Mouse (Mus musculus): ENCODE results near the gene Serpinh1. TPM values are rescaled to one million over a fixed set of nuclear protein-coding genes. Genes with fewer than 3 reads are reported as not detected.

Serpinh1 gene
- polyA plus RNA-seq, 1 experiment from 2014 or later = 102 TPM

DNA sequence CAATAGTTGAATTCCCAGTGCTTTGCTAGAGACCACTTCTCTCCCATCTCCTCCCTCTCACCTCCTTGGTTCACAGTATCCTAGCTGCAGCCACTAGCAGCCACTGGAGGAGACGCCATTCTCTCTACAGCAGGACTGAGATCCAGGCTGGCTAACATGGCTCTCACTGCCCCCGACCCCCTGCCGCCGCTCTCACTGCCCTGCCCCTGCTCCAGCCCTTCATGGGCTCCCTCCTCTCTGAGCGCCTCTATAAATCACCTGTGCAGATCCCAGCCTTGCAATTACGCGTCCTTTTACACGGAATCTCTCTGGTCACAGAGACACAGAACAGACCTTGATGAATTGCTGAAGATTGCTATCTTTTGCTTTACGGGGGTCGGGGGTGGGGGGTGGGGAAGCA, 28.2 kb downstream of the Serpinh1 start:
- no peak for ATAC-seq
- Histone ChIP-seq H3K4me1 (ENCODE audit: control insufficient read depth, insufficient read depth, low read length) (0 out of 2 replicates have a peak, but pooled peaks cover 5% of the 10 kb centered on the region), H3K27ac (ENCODE audit: low read depth, low read length) (no peak overlapping the region), H3K27me3 (replicated peaks; ENCODE audit: control insufficient read depth, insufficient read depth, low read length) (no peaks in the 10 kb centered on the region), H3K9ac (ENCODE audit: low read length) (no peak overlapping the region), H3K4me2 (ENCODE audit: low read length) (no peak overlapping the region), H3K4me3 (ENCODE audit: low read depth, low read length) (no peak overlapping the region), H3K36me3 (ENCODE audit: control insufficient read depth, insufficient read depth, low read length) (peaks cover 16% of the 10 kb centered on the region; the same call in 1 of the 2 replicates), H3K9me3 (replicated peaks; ENCODE audit: control insufficient read depth, low read length) (no peaks in the 10 kb centered on the region)
- DNase-seq (ENCODE audit: low spot score) = no peak
- 46% methylated on average over 10 of the region's 10 CpGs for WGBS

DNA sequence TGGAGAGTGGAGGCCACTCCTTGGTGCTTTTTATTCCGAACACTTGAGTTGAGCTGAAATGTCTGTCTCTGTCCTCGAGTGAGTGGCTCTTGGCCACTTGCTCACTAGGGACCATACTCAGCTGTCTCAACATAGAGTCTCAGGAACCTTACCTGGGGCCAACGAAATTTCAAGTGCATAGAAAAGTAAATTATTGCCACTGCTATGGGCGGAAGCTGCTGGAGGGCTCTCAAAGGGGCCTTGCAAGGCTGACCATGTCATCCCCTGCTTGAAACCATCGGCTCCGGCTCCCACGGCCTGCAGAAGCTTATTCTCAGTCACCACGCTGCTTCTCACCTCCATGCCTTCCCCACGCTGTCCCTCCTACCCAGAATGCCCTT, 29.7 kb downstream of the Serpinh1 start:
- H3K4me1 ChIP-seq (ENCODE audit: control insufficient read depth, insufficient read depth, low read length) = 0 out of 2 replicates have a peak, but pooled peaks cover 5% of the 10 kb centered on the region
- DNase-seq (ENCODE audit: low spot score) = no peak

DNA sequence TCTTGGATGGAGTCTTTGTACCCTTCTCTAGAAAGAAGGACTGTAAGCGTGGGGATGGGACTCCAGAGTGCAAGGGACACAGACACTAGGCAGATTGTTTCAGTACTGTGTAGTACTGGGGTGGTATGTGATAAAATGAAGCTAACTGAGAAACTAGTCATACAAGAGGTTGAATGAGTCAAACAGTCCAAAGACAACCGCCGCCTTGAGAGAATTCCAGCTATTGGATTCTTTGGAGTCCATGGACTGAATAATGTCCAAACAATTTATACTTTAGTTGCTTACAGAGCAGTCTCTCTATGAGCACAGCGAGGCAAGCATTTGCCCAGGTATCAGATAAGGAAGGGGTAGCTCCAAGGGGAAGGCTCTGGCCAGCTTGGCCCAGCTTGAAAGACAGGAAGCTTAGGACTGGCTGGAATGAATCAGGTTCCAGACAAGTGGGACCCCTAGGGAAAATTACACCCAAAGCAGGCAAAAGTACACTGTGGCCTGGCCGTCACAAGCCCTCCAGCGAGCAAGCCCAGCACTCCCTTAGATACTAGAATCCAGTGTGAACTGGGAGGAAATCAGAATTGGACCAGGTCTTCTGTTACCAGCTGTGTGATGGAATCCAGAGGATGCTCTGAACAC, 30.2 kb downstream of the Serpinh1 start:
- Histone ChIP-seq H3K4me1 (ENCODE audit: control insufficient read depth, insufficient read depth, low read length) (0 out of 2 replicates have a peak, but pooled peaks cover 5% of the 10 kb centered on the region), H3K4me2 (ENCODE audit: low read length) (no peak overlapping the region), H3K9ac (ENCODE audit: low read length) (no peak overlapping the region), H3K36me3 (ENCODE audit: control insufficient read depth, insufficient read depth, low read length) (peaks cover 16% of the 10 kb centered on the region), H3K9me3 (replicated peaks; ENCODE audit: control insufficient read depth, low read length) (no peaks in the 10 kb centered on the region), H3K27me3 (replicated peaks; ENCODE audit: control insufficient read depth, insufficient read depth, low read length) (no peaks in the 10 kb centered on the region), H3K4me3 (ENCODE audit: low read depth, low read length) (no peak overlapping the region), H3K27ac (ENCODE audit: low read depth, low read length) (no peak overlapping the region)
- no peak for ATAC-seq
- 90% methylated on average over 6 of the region's 6 CpGs for WGBS
- no peak for DNase-seq (ENCODE audit: low spot score)

More for the DNA sequence above, 29.7 kb downstream of the Serpinh1 start:
- Histone ChIP-seq H3K9me3 (replicated peaks; ENCODE audit: control insufficient read depth, low read length) (no peaks in the 10 kb centered on the region), H3K4me3 (ENCODE audit: low read depth, low read length) (no peak overlapping the region), H3K4me2 (ENCODE audit: low read length) (no peak overlapping the region), H3K27ac (ENCODE audit: low read depth, low read length) (no peak overlapping the region), H3K36me3 (ENCODE audit: control insufficient read depth, insufficient read depth, low read length) (peaks cover 16% of the 10 kb centered on the region; the same call in 1 of the 2 replicates), H3K27me3 (replicated peaks; ENCODE audit: control insufficient read depth, insufficient read depth, low read length) (no peaks in the 10 kb centered on the region), H3K9ac (ENCODE audit: low read length) (no peak overlapping the region)
- ATAC-seq = no peak
- WGBS = 91% methylated on average over 9 of the region's 9 CpGs

- H3K9ac ChIP-seq (ENCODE audit: low read length) = peak overlapping the region; percentile 17; the same call in 1 of the 2 replicates
- ATAC-seq (no peak), DNase-seq (ENCODE audit: low spot score) (no peak)
- 49% methylated on average over 14 of the region's 14 CpGs for WGBS
- no peaks in the 10 kb centered on the region for H3K9me3 ChIP-seq (replicated peaks; ENCODE audit: control insufficient read depth, low read length)
- peaks cover 39% of the 10 kb centered on the region for H3K36me3 ChIP-seq (ENCODE audit: control insufficient read depth, insufficient read depth, low read length)
- no peak overlapping the region for H3K27ac ChIP-seq (ENCODE audit: low read depth, low read length)
- 0 out of 2 replicates have a peak, but pooled peaks cover 5% of the 10 kb centered on the region for H3K4me1 ChIP-seq (ENCODE audit: control insufficient read depth, insufficient read depth, low read length)
- H3K27me3 ChIP-seq (replicated peaks; ENCODE audit: control insufficient read depth, insufficient read depth, low read length) = no peaks in the 10 kb centered on the region
- no peak overlapping the region for H3K4me2 ChIP-seq (ENCODE audit: low read length)
- H3K4me3 ChIP-seq (ENCODE audit: low read depth, low read length) = no peak overlapping the region
These were observed 32.5 kb downstream of the Serpinh1 start for GRCm38 (mm10) chr7:99320524-99320923.

DNA sequence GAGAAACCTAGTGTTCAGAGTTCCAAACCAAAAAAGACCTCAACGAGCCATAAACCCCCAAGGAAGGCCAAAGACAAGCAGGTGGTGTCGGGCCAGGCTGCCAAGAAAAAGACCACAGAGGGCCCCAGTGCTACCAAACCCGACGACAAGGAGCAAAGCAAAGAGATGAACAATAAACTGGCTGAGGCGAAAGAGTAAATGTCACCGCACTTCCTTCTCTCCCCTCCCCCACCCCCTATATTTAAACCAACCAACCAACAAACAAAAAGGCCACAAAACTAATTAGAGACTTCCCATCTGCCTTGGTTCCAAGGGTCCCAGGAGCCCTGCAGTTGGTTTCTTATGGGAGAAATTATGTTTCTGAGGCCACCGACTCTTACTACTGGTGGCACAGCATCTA, 35.6 kb downstream of the Serpinh1 start:
- H3K9me3 ChIP-seq (replicated peaks; ENCODE audit: control insufficient read depth, low read length) = no peaks in the 10 kb centered on the region
- no peak overlapping the region for H3K4me3 ChIP-seq (ENCODE audit: low read depth, low read length)
- no peak overlapping the region for H3K4me2 ChIP-seq (ENCODE audit: low read length)
- H3K27ac ChIP-seq (ENCODE audit: low read depth, low read length) = no peak overlapping the region
- H3K9ac ChIP-seq (ENCODE audit: low read length) = no peak overlapping the region
- peaks cover 13% of the 10 kb centered on the region for H3K4me1 ChIP-seq (ENCODE audit: control insufficient read depth, insufficient read depth, low read length)
- 67% methylated on average over 7 of the region's 7 CpGs for WGBS
- ATAC-seq (no peak), DNase-seq (ENCODE audit: low spot score) (no peak)
- peaks cover 27% of the 10 kb centered on the region for H3K36me3 ChIP-seq (ENCODE audit: control insufficient read depth, insufficient read depth, low read length)
- no peaks in the 10 kb centered on the region for H3K27me3 ChIP-seq (replicated peaks; ENCODE audit: control insufficient read depth, insufficient read depth, low read length)

GRCm38 (mm10) chr7:99316207-99316606, 36.8 kb downstream of the Serpinh1 start:
- Histone ChIP-seq H3K9me3 (replicated peaks; ENCODE audit: control insufficient read depth, low read length) (no peaks in the 10 kb centered on the region), H3K4me2 (ENCODE audit: low read length) (no peak overlapping the region), H3K27ac (ENCODE audit: low read depth, low read length) (no peak overlapping the region), H3K9ac (ENCODE audit: low read length) (no peak overlapping the region), H3K4me1 (ENCODE audit: control insufficient read depth, insufficient read depth, low read length) (peaks cover 23% of the 10 kb centered on the region), H3K4me3 (ENCODE audit: low read depth, low read length) (no peak overlapping the region), H3K27me3 (replicated peaks; ENCODE audit: control insufficient read depth, insufficient read depth, low read length) (no peaks in the 10 kb centered on the region), H3K36me3 (ENCODE audit: control insufficient read depth, insufficient read depth, low read length) (peaks cover 25% of the 10 kb centered on the region)
- DNase-seq (ENCODE audit: low spot score) = no peak
- ATAC-seq = no peak
- WGBS = 85% methylated on average over 7 of the region's 7 CpGs

DNA sequence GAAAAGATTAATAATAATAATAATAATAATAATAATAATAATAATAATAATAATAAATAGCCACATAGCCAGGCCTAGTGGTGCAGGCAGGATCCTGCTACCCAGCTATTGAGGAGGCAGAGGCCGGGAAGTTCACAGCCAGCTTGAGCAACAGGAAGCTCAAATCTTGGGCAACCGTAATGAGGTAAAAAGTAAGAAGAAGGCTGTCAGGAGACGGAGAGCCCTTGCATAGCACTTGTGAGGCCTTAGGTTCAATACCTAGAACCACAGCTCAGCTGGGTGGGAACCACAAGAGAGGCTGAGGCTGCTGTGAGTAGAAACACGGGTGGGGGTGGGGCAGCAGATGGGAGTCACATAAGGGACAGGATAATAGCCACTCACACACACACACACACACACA, 38.5 kb downstream of the Serpinh1 start:
- H3K27me3 ChIP-seq (replicated peaks; ENCODE audit: control insufficient read depth, insufficient read depth, low read length) = no peaks in the 10 kb centered on the region
- WGBS = 83% methylated on average over 4 of the region's 4 CpGs
- peaks cover 17% of the 10 kb centered on the region for H3K4me1 ChIP-seq (ENCODE audit: control insufficient read depth, insufficient read depth, low read length)
- ATAC-seq (no peak), DNase-seq (ENCODE audit: low spot score) (no peak)
- H3K27ac ChIP-seq (ENCODE audit: low read depth, low read length) = no peak overlapping the region; the same call in 1 of the 2 replicates
- H3K4me3 ChIP-seq (ENCODE audit: low read depth, low read length) = no peak overlapping the region
- H3K9me3 ChIP-seq (replicated peaks; ENCODE audit: control insufficient read depth, low read length) = no peaks in the 10 kb centered on the region
- H3K4me2 ChIP-seq (ENCODE audit: low read length) = no peak overlapping the region
- peaks cover 25% of the 10 kb centered on the region for H3K36me3 ChIP-seq (ENCODE audit: control insufficient read depth, insufficient read depth, low read length)
- no peak overlapping the region for H3K9ac ChIP-seq (ENCODE audit: low read length)

- H3K4me1 ChIP-seq (ENCODE audit: control insufficient read depth, insufficient read depth, low read length) = peaks cover 17% of the 10 kb centered on the region
- 65% methylated on average over 8 of the region's 8 CpGs for WGBS
- H3K36me3 ChIP-seq (ENCODE audit: control insufficient read depth, insufficient read depth, low read length) = peaks cover 25% of the 10 kb centered on the region
- ATAC-seq (no peak), DNase-seq (ENCODE audit: low spot score) (peak; percentile 39)
- no peak overlapping the region for H3K4me3 ChIP-seq (ENCODE audit: low read depth, low read length)
- H3K4me2 ChIP-seq (ENCODE audit: low read length) = no peak overlapping the region
- no peaks in the 10 kb centered on the region for H3K9me3 ChIP-seq (replicated peaks; ENCODE audit: control insufficient read depth, low read length)
- peak overlapping the region; percentile 89 for H3K27ac ChIP-seq (ENCODE audit: low read depth, low read length)
- H3K9ac ChIP-seq (ENCODE audit: low read length) = no peak overlapping the region
- no peaks in the 10 kb centered on the region for H3K27me3 ChIP-seq (replicated peaks; ENCODE audit: control insufficient read depth, insufficient read depth, low read length)
These were observed 39.8 kb downstream of the Serpinh1 start for GRCm38 (mm10) chr7:99313253-99313652.

DNA sequence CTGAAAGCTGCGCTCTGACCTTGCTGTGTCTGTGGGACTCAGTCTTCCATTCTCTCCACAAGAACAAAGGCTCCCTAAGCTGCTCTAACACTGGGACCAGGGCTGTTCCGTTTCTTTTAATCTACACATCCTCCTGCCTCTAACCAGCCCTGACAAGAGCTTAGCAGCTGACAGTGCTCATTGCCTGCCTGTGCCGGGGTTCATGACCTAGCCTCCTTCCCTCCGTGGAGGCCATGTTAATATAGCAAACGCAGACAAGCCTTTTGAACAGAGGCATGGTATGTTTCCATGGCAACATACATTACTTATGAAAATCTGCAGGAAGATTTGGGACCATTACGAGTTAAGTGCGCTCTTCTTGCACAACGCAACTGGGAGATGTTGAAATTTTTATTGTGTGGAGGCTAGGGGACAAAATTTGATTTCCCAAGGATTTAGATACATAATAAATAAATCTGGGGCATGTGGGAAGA, 40.3 kb downstream of the Serpinh1 start:
- DNase-seq (ENCODE audit: low spot score) (peak; percentile 83), ATAC-seq (peak; percentile 86)
- no peaks in the 10 kb centered on the region for H3K27me3 ChIP-seq (replicated peaks; ENCODE audit: control insufficient read depth, insufficient read depth, low read length)
- H3K27ac ChIP-seq (ENCODE audit: low read depth, low read length) = peak overlapping the region; percentile 89
- H3K9me3 ChIP-seq (replicated peaks; ENCODE audit: control insufficient read depth, low read length) = no peaks in the 10 kb centered on the region
- H3K4me2 ChIP-seq (ENCODE audit: low read length) = 0 out of 2 replicates have a peak overlapping the region, but pooled peaks have one; percentile 2
- peaks cover 17% of the 10 kb centered on the region for H3K4me1 ChIP-seq (ENCODE audit: control insufficient read depth, insufficient read depth, low read length)
- H3K4me3 ChIP-seq (ENCODE audit: low read depth, low read length) = no peak overlapping the region
- H3K9ac ChIP-seq (ENCODE audit: low read length) = peak overlapping the region; percentile 26; the same call in 1 of the 2 replicates
- peaks cover 23% of the 10 kb centered on the region for H3K36me3 ChIP-seq (ENCODE audit: control insufficient read depth, insufficient read depth, low read length)
- WGBS = 25% methylated on average over 8 of the region's 8 CpGs

Measured in forebrain, embryonic 14.5 days (tissue).